Mouse (Mus musculus) ovary, postnatal 36 days (tissue): ENCODE results near the gene Rcn3.
A peak's percentile ranks its signal among the peaks of the same experiment; 100 is the strongest.

Experiments used
- DNase-seq: peaks from one replicate; pipeline ENCODE4 v3.0.0; 2022; ENCODE audit warnings: low spot score, mixed read lengths

The Rcn3 gene

GRCm38 (mm10) chr7:45072230-45072629 is 19.8 kb downstream of the Rcn3 start:
- no peak for DNase-seq

GRCm38 (mm10) chr7:45069671-45070070 is 22.4 kb downstream of the Rcn3 start:
- DNase-seq, result no peak

- no peak for DNase-seq
These were observed 24.1 kb downstream of the Rcn3 start for GRCm38 (mm10) chr7:45068000-45068318.

GRCm38 (mm10) chr7:45067190-45067999 is 24.6 kb downstream of the Rcn3 start:
- DNase-seq, result no peak

GRCm38 (mm10) chr7:45062239-45062835 is 29.7 kb downstream of the Rcn3 start, which contains the start of the genes Nosip and Prrg2:
Gene Nosip, plus strand, starts transcription at chr7:45062429.
Gene Prrg2, minus strand, starts transcription at chr7:45062677.
- peak; percentile 92 for DNase-seq

GRCm38 (mm10) chr7:45061532-45062075 is 30.4 kb downstream of the Rcn3 start:
- DNase-seq, result no peak

GRCm38 (mm10) chr7:45060632-45061122 is 31.3 kb downstream of the Rcn3 start:
- DNase-seq, result no peak

- DNase-seq, result no peak
These were observed 33.1 kb downstream of the Rcn3 start for GRCm38 (mm10) chr7:45058607-45059571.

- no peak for DNase-seq
These were observed 35.1 kb downstream of the Rcn3 start for GRCm38 (mm10) chr7:45056972-45057348.

GRCm38 (mm10) chr7:45056329-45056971 is 35.6 kb downstream of the Rcn3 start:
- no peak for DNase-seq

GRCm38 (mm10) chr7:45053931-45054510 is 38.0 kb downstream of the Rcn3 start:
- DNase-seq, result peak; percentile 91

- DNase-seq, result peak; percentile 83
These were observed 38.7 kb downstream of the Rcn3 start for GRCm38 (mm10) chr7:45053117-45053930.

- DNase-seq, result no peak
These were observed 39.2 kb downstream of the Rcn3 start, which contains the start of gene Prr12 for GRCm38 (mm10) chr7:45052862-45053116. Gene Prr12, minus strand, starts transcription at chr7:45052881.

GRCm38 (mm10) chr7:45052181-45052861 is 39.7 kb downstream of the Rcn3 start:
- DNase-seq, result peak; percentile 55

GRCm38 (mm10) chr7:45051601-45051974 is 40.4 kb downstream of the Rcn3 start:
- no peak for DNase-seq

GRCm38 (mm10) chr7:45050945-45051600 is 40.9 kb downstream of the Rcn3 start:
- DNase-seq, result peak; percentile 60

GRCm38 (mm10) chr7:45048923-45049657 is 42.9 kb downstream of the Rcn3 start:
- DNase-seq, result no peak
